Mouse (Mus musculus) CH12.LX (cell line): Measurements from ENCODE around the gene St3gal3. TPM values are rescaled to one million over a fixed set of nuclear protein-coding genes. Genes with fewer than 3 reads are reported as not detected.

Source experiments
- DNase-seq: peaks from one replicate; pipeline ENCODE4 v3.0.0-alpha.2; 2013; ENCODE audit errors: extremely low read depth
- H3K27ac ChIP-seq: 2 replicates; pipeline ENCODE4 v1.5.1; 2012; ENCODE audit warnings: low read depth, mild to moderate bottlenecking, control low read depth, moderate library complexity; ENCODE audit not compliant: insufficient read depth
- H3K27me3 ChIP-seq: replicated peaks from 2 replicates; pipeline ENCODE3; 2012; ENCODE audit warnings: inconsistent platforms
- H3K36me3 ChIP-seq, 2 experiments: replicated peaks in 1 of 2; 2 replicates each; pipeline versions ENCODE3 to v1.6.1; 2012; ENCODE audit warnings: inconsistent platforms in 1 of 2, low read length in 1 of 2, mild to moderate bottlenecking in 1 of 2, mixed read lengths in 1 of 2, moderate library complexity in 1 of 2; ENCODE audit not compliant: control insufficient read depth in 1 of 2, insufficient read depth in 1 of 2
- H3K4me1 ChIP-seq, 2 experiments: 2 replicates each; pipeline ENCODE4 v1.6.1; 2012; ENCODE audit warnings: inconsistent platforms in 1 of 2, moderate library complexity in 1 of 2; ENCODE audit not compliant: insufficient read depth in 2 of 2, control insufficient read depth in 1 of 2
- H3K4me2 ChIP-seq: 2 replicates; pipeline ENCODE4 v1.6.1; 2012; ENCODE audit warnings: low read depth, mild to moderate bottlenecking, control low read depth; ENCODE audit not compliant: poor library complexity, insufficient read depth, severe bottlenecking
- H3K4me3 ChIP-seq, 3 experiments: fragments of 150-350 bp in 1 of 3; sonication (generic) in 1 of 3; replicated peaks in 1 of 3; 2 replicates each; pipeline versions ENCODE3 to v1.5.1; 2011 to 2012; ENCODE audit warnings: low read depth in 2 of 3, low read length in 2 of 3, mild to moderate bottlenecking in 2 of 3, moderate library complexity in 2 of 3, control low read depth in 1 of 3, improper control_type of control experiment in 1 of 3, inconsistent platforms in 1 of 3, mixed read lengths in 1 of 3; ENCODE audit not compliant: poor library complexity in 1 of 3
- H3K79me2 ChIP-seq: replicated peaks from 2 replicates; pipeline ENCODE4 v1.6.1; 2012; ENCODE audit warnings: mild to moderate bottlenecking, moderate library complexity; ENCODE audit not compliant: control insufficient read depth, poor library complexity, insufficient read depth, severe bottlenecking; ENCODE audit errors: extremely low read depth
- H3K9ac ChIP-seq: 2 replicates; pipeline ENCODE4 v1.6.1; 2012; ENCODE audit warnings: low read depth, mild to moderate bottlenecking, control low read depth, moderate library complexity; ENCODE audit not compliant: insufficient read depth
- H3K9me3 ChIP-seq: replicated peaks from 2 replicates; pipeline ENCODE3; 2012; ENCODE audit warnings: low read length, inconsistent platforms, mixed read lengths
- BHLHE40 ChIP-seq: IDR thresholded peaks from 2 replicates; pipeline ENCODE4 v1.6.1; 2011; ENCODE audit warnings: mild to moderate bottlenecking, low read depth, low read length, improper control_type of control experiment
- CHD1 ChIP-seq: IDR thresholded peaks from 2 replicates; pipeline ENCODE4 v1.6.1; 2012; ENCODE audit warnings: low read depth, low read length, improper control_type of control experiment, inconsistent platforms
- CHD2 ChIP-seq: IDR thresholded peaks from 2 replicates; pipeline ENCODE4 v1.6.1; 2011; ENCODE audit warnings: low read length, improper control_type of control experiment
- CTCF ChIP-seq, 2 experiments: IDR thresholded peaks in 1 of 2; conservative IDR thresholded peaks in 1 of 2; 2 replicates each; pipeline ENCODE4 v1.5.1; 2011 to 2012; ENCODE audit warnings: low read depth in 2 of 2, low read length in 2 of 2, improper control_type of control experiment in 1 of 2, inconsistent platforms in 1 of 2, mild to moderate bottlenecking in 1 of 2, moderate library complexity in 1 of 2
- E2F4 ChIP-seq: IDR thresholded peaks from 2 replicates; pipeline ENCODE4 v1.6.1; 2011; ENCODE audit warnings: low read depth, low read length, improper control_type of control experiment; ENCODE audit not compliant: insufficient replicate concordance
- ELF1 ChIP-seq: IDR thresholded peaks from 2 replicates; pipeline ENCODE4 v1.6.1; 2014; ENCODE audit warnings: low read depth, mild to moderate bottlenecking, inconsistent platforms, low read length, improper control_type of control experiment
- EP300 ChIP-seq: IDR thresholded peaks from 2 replicates; pipeline ENCODE4 v1.6.1; 2011; ENCODE audit warnings: low read length, improper control_type of control experiment
- ETS1 ChIP-seq: conservative IDR thresholded peaks from 2 replicates; pipeline ENCODE4 v1.6.1; 2012; ENCODE audit warnings: low read depth, mild to moderate bottlenecking, inconsistent platforms, low read length, improper control_type of control experiment, moderate library complexity
- GABPA ChIP-seq: IDR thresholded peaks from 2 replicates; pipeline ENCODE4 v1.6.1; 2012; ENCODE audit warnings: low read depth, low read length, improper control_type of control experiment, inconsistent platforms; ENCODE audit not compliant: insufficient replicate concordance
- HCFC1 ChIP-seq: IDR thresholded peaks from 2 replicates; pipeline ENCODE4 v1.6.1; 2012; ENCODE audit warnings: low read depth, mild to moderate bottlenecking, inconsistent platforms, low read length, improper control_type of control experiment
- JUN ChIP-seq: IDR thresholded peaks from 2 replicates; pipeline ENCODE4 v1.6.1; 2011; ENCODE audit warnings: low read depth, mild to moderate bottlenecking, low read length, improper control_type of control experiment, moderate library complexity; ENCODE audit not compliant: insufficient read depth
- JUND ChIP-seq: conservative IDR thresholded peaks from 2 replicates; pipeline ENCODE4 v1.6.1; 2011; ENCODE audit warnings: low read depth, low read length, improper control_type of control experiment
- KAT2A ChIP-seq: IDR thresholded peaks from 2 replicates; pipeline ENCODE4 v1.6.1; 2012; ENCODE audit warnings: low read length, improper control_type of control experiment, inconsistent platforms; ENCODE audit not compliant: insufficient replicate concordance
- MAFK ChIP-seq: IDR thresholded peaks from 2 replicates; pipeline ENCODE4 v1.6.1; 2011; ENCODE audit warnings: low read length, improper control_type of control experiment; ENCODE audit not compliant: insufficient replicate concordance
- MAX ChIP-seq: IDR thresholded peaks from 2 replicates; pipeline ENCODE4 v1.6.1; 2011; ENCODE audit warnings: low read length, improper control_type of control experiment
- MAZ ChIP-seq: IDR thresholded peaks from 2 replicates; pipeline ENCODE4 v1.6.1; 2012; ENCODE audit warnings: low read depth, mild to moderate bottlenecking, inconsistent platforms, low read length, improper control_type of control experiment, moderate library complexity
- MXI1 ChIP-seq: IDR thresholded peaks from 2 replicates; pipeline ENCODE4 v1.6.1; 2011; ENCODE audit warnings: mild to moderate bottlenecking, low read depth, low read length, improper control_type of control experiment
- MYC ChIP-seq: IDR thresholded peaks from 2 replicates; pipeline ENCODE4 v1.6.1; 2011; ENCODE audit warnings: low read depth, mild to moderate bottlenecking, improper control_type of control experiment, low read length
- NELFE ChIP-seq: IDR thresholded peaks from 2 replicates; pipeline ENCODE4 v1.6.1; 2011; ENCODE audit warnings: low read depth, low read length, improper control_type of control experiment
- NRF1 ChIP-seq: IDR thresholded peaks from 2 replicates; pipeline ENCODE4 v1.6.1; 2014; ENCODE audit warnings: low read depth, mild to moderate bottlenecking, inconsistent platforms, low read length, improper control_type of control experiment, moderate library complexity
- PAX5 ChIP-seq: IDR thresholded peaks from 2 replicates; pipeline ENCODE4 v1.6.1; 2012; ENCODE audit warnings: low read length, inconsistent platforms, mixed read lengths
- POLR2A ChIP-seq: IDR thresholded peaks from 2 replicates; pipeline ENCODE4 v1.6.1; 2011; ENCODE audit warnings: low read depth, mild to moderate bottlenecking, improper control_type of control experiment, low read length
- POLR2AphosphoS2 ChIP-seq: IDR thresholded peaks from 2 replicates; pipeline ENCODE4 v1.6.1; 2011; ENCODE audit warnings: low read depth, low read length, improper control_type of control experiment
- RAD21 ChIP-seq: IDR thresholded peaks from 2 replicates; pipeline ENCODE4 v1.6.1; 2011; ENCODE audit warnings: low read depth, mild to moderate bottlenecking, low read length, improper control_type of control experiment, moderate library complexity
- SIN3A ChIP-seq: IDR thresholded peaks from 2 replicates; pipeline ENCODE4 v1.6.1; 2012; ENCODE audit warnings: low read length, improper control_type of control experiment, inconsistent platforms
- TBP ChIP-seq: conservative IDR thresholded peaks from 2 replicates; pipeline ENCODE4 v1.6.1; 2011; ENCODE audit warnings: low read depth, low read length, improper control_type of control experiment
- UBTF ChIP-seq: IDR thresholded peaks from 2 replicates; pipeline ENCODE4 v1.6.1; 2012; ENCODE audit warnings: low read depth, mild to moderate bottlenecking, inconsistent platforms, low read length, improper control_type of control experiment, moderate library complexity
- USF1 ChIP-seq: IDR thresholded peaks from 2 replicates; pipeline ENCODE4 v1.6.1; 2014; ENCODE audit warnings: low read depth, mild to moderate bottlenecking, inconsistent platforms, low read length, improper control_type of control experiment
- USF2 ChIP-seq: conservative IDR thresholded peaks from 2 replicates; pipeline ENCODE4 v1.6.1; 2011; ENCODE audit warnings: low read depth, low read length, improper control_type of control experiment
- ZC3H11A ChIP-seq: IDR thresholded peaks from 2 replicates; pipeline ENCODE4 v1.6.1; 2012; ENCODE audit warnings: low read depth, mild to moderate bottlenecking, inconsistent platforms, low read length, improper control_type of control experiment
- ZKSCAN1 ChIP-seq: IDR thresholded peaks from 2 replicates; pipeline ENCODE4 v1.6.1; 2012; ENCODE audit warnings: low read depth, inconsistent platforms, low read length, improper control_type of control experiment, borderline replicate concordance
- ZMIZ1 ChIP-seq: IDR thresholded peaks from 2 replicates; pipeline ENCODE4 v1.6.1; 2012; ENCODE audit warnings: low read depth, mild to moderate bottlenecking, inconsistent platforms, low read length, improper control_type of control experiment
- ZNF384 ChIP-seq: IDR thresholded peaks from 2 replicates; pipeline ENCODE4 v1.6.1; 2012; ENCODE audit warnings: low read depth, low read length, improper control_type of control experiment, inconsistent platforms
- dilution Hi-C: fragments of 300-500 bp; cut with MboI; formaldehyde crosslinking; loops from 2 replicates; pipeline ENCODE4 v1.14.3; 2020; ENCODE audit warnings: low sequenced_read_pairs; ENCODE audit not compliant: extremely low pct_unique_long_range_greater_than_20kb, extremely low pct_ligation_motif_present
- in situ Hi-C: fragments of 300-500 bp; cut with MboI; formaldehyde crosslinking; loops from 3 replicates; pipeline ENCODE4 v1.14.3; 2019; ENCODE audit warnings: low sequenced_read_pairs, low pct_ligation_motif_present, low pct_unique_long_range_greater_than_20kb, mixed read lengths
- polyA plus RNA-seq: library from polyadenylated mRNA; unstranded; fragments of >175 nt; gene quantifications from 2 replicates; pipeline ENCODE4 v1.2.1, GENCODE M21; 2012; ENCODE audit warnings: low read depth; ENCODE audit not compliant: insufficient read length
- total RNA-seq, 2 experiments: library from RNA; depleted of rRNA; stranded (reverse); fragments of 300-350 nt in 1 of 2; fragments of >200 nt in 1 of 2; gene quantifications; 2 replicates each; pipeline ENCODE4 v1.2.3; 2012 to 2014

St3gal3 gene
- total and polyA plus RNA-seq, 3 experiments: 7.1 to 10.1 (median 8.2) TPM

- peak; percentile 95 for TF ChIP-seq BHLHE40
- peak; percentile 57; the same call in 1 of the 2 replicates for TF ChIP-seq MAX
- TF ChIP-seq MXI1: peak; percentile 26; the same call in 1 of the 2 replicates
These were observed 45.8 kb upstream of the St3gal3 start (continued) for GRCm38 (mm10) chr4:118180301-118181080.

DNA sequence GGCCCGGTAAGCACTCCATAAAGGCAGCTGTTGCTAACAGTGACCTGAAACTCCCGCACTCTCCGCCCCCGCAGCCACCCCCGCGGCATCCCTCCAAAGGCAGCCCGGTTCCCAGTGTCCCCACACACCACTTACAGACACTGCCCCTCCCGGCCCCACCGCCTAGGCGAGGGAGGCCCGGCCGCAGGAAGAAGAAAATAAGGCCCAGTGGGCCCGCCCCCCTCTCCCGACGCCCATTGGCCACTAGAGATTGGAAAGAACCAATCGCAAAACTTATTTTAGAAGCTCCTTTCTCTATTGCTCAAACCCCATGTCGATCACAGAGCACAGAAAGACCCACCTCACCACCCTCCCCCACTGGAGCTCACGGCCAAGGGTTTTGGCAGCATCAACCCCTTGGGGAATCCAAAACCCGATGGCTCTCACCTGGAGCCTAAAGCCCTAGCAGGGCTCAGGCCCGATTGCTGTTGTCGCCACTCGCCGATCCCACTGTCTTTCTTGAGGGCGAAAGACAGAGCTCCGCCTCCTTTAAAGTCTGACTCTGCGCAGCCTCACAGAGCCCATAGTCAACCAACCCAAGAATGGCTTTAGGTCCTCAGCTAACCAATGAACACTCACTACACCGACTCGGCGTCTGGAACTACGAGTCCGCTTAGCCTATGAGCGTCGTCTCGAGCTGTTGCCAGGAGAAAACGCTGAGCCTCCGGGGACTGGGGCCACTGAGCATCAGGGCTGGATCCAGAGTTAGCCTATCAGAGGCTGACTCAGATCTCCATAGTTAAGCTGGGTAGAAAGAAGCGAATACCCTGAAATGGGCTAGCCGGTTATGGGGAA lies 45.0 kb upstream of the St3gal3 start, which contains the start of gene Kdm4a:
Gene Kdm4a (minus strand): TSS at position 577 of the 834 bp plus-strand sequence.
- H3K79me2 ChIP-seq: peaks cover 10% of the 10 kb centered on the region
- H3K4me1 ChIP-seq: peaks cover 2 to 14% of the 10 kb centered on the region in 2 experiments; a peak in 3 of 4 replicates
- H3K36me3 ChIP-seq: peaks cover 19 to 30% of the 10 kb centered on the region in 2 experiments
- H3K4me2 ChIP-seq: peak within 1 kb of the TSS; percentile 86
- peak within 1 kb of the TSS; percentile 71 to 96 (median 83) for H3K4me3 ChIP-seq
- H3K9ac ChIP-seq: peak within 1 kb of the TSS; percentile 73
- H3K27ac ChIP-seq: peak within 1 kb of the TSS; percentile 90
- in situ Hi-C loops: loop anchor here (5.0 kb wide), 1 partner anchor 82 kb away; no protein-coding TSS in a partner anchor
- DNase-seq: peak; percentile 99
- dilution Hi-C loops: no loop called here
- H3K9me3 ChIP-seq: no peaks in the 10 kb centered on the region
- H3K27me3 ChIP-seq: no peaks in the 10 kb centered on the region
- TF ChIP-seq PAX5 (no peak), ZNF384 (no peak), BHLHE40 (no peak), CHD1 (no peak), JUND (no peak), USF2 (no peak), JUN (no peak), RAD21 (no peak), ETS1 (no peak), EP300 (no peak), ZKSCAN1 (no peak), POLR2A (peak; percentile 80), CHD2 (peak; percentile 93), HCFC1 (peak; percentile 62), NRF1 (peak; percentile 87), CTCF (conservative IDR thresholded peaks at IDR 0.05 in 1 of 2, IDR thresholded peaks at IDR 0.05 in 1 of 2; ENCODE audit: low read depth in 2 of 2, low read length in 2 of 2) (no peak), KAT2A (peak; percentile 60; the same call in 1 of the 2 replicates), MYC (no peak; the same call in 1 of the 2 replicates), TBP (0 out of 2 replicates have a peak, but pooled peaks have one; percentile 68), MAZ (no peak), GABPA (no peak), MXI1 (peak; percentile 66; the same call in 1 of the 2 replicates), NELFE (peak; percentile 78), UBTF (no peak), MAFK (no peak), SIN3A (peak; percentile 92), ZC3H11A (no peak), ELF1 (peak; percentile 35; the same call in 1 of the 2 replicates), POLR2AphosphoS2 (0 out of 2 replicates have a peak, but pooled peaks have one; percentile 32), USF1 (no peak), E2F4 (no peak), MAX (peak; percentile 11; the same call in 1 of the 2 replicates), ZMIZ1 (peak; percentile 90)
